ENCODE assay signal across 10 mouse cellular contexts in the genomic region with DNA sequence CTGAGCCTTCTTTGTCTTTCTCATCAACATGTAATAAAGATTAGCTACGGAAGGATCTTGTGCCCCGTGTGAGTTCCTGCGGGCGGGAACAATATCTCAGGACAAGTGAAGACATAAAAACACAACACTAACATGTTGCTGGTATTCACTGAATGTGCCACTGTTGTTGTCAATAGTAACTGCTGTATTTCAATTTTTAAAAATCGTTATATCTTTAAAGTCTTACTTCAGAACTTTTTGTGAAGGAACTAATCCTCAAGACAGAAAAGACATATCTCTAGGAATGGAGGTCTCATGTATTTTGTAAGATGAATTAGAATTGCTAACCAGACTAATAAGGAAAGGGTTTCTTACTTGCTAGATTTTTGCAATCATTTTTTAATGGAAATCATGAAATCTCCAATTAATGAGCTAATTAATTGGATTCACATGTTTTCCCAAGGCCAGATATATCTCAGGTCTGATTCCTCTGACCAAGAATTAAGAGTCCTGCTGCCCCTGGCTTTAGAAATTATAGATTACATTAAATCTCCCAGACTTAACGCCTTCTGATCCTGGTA. TPM values are rescaled to one million over a fixed set of nuclear protein-coding genes. Genes with fewer than 3 reads are reported as not detected.
A peak's percentile ranks its signal among the peaks of the same experiment; 100 is the strongest.
DNase-seq lines count a peak whose midpoint lies in the region; ATAC-seq and TF ChIP-seq lines count a peak whose summit lies in the region.
"Had no signal": no experiment of that assay in that cellular context is flagged by ENCODE, and none has a peak within 500 bp of the region (broad histone marks: within the 10 kb centered on the region; RNA-seq: fewer than 3 reads in every experiment).

No protein-coding gene starts in this region.

- peak overlapping the region; percentile 41 for H3K4me2 ChIP-seq in heart, postnatal 0 days (ENCODE audit: low read depth, low read length)
- H3K4me2 ChIP-seq in hindbrain, postnatal 0 days (ENCODE audit: low read depth, low read length) = peak overlapping the region; percentile 50
- H3K4me2 ChIP-seq in midbrain, embryonic 12.5 days (replicated peaks) = peak overlapping the region; percentile 46

- ATAC-seq in heart, postnatal 0 days (ENCODE audit: insufficient read depth, low read depth) = no peak
- peak; percentile 51 for ATAC-seq in hindbrain, postnatal 0 days
- peak; percentile 61; the same call in 1 of the 2 replicates for ATAC-seq in midbrain, embryonic 12.5 days (ENCODE audit: low FRiP score, low read depth)

- TF ChIP-seq CTCF in heart, postnatal 0 days (IDR thresholded peaks at IDR 0.05; ENCODE audit: low read depth) = no peak
- TF ChIP-seq CTCF in hindbrain, postnatal 0 days (IDR thresholded peaks at IDR 0.05; ENCODE audit: low read depth) = no peak

- no peak for TF ChIP-seq EP300 in heart, postnatal 0 days (IDR thresholded peaks at IDR 0.05; ENCODE audit: low read depth)

- intact Hi-C loops in heart, postnatal 14 days (cut with DNase I) = no loop called here

- H3K27ac ChIP-seq in heart, postnatal 0 days (ENCODE audit: low read depth) = no peak overlapping the region
- peak overlapping the region; percentile 35; the same call in 1 of the 2 replicates for H3K27ac ChIP-seq in embryonic facial prominence, embryonic 10.5 days (replicated peaks)
- no peak overlapping the region for H3K27ac ChIP-seq in hindbrain, postnatal 0 days
- no peak overlapping the region for H3K27ac ChIP-seq in midbrain, embryonic 12.5 days (replicated peaks)

- H3K27me3 ChIP-seq in heart, postnatal 0 days (ENCODE audit: control insufficient read depth, insufficient read depth, low read length) = no peaks in the 10 kb centered on the region
- no peaks in the 10 kb centered on the region for H3K27me3 ChIP-seq in embryonic facial prominence, embryonic 10.5 days (replicated peaks; ENCODE audit: low read depth, poor library complexity, severe bottlenecking)
- no peaks in the 10 kb centered on the region for H3K27me3 ChIP-seq in hindbrain, postnatal 0 days (ENCODE audit: insufficient read depth, low read length)
- H3K27me3 ChIP-seq in midbrain, embryonic 12.5 days = no peaks in the 10 kb centered on the region

- no peak for DNase-seq in heart, postnatal 0 days (ENCODE audit: low spot score)
- DNase-seq in heart, postnatal 14 days = no peak
- DNase-seq in embryonic facial prominence, embryonic 10.5 days (ENCODE audit: low spot score) = no peak
- no peak for DNase-seq in hindbrain, postnatal 0 days (ENCODE audit: low spot score)
- DNase-seq in spleen, postnatal 14 days (ENCODE audit: low spot score in 2 of 2) = no peak
- no peak for DNase-seq in urinary bladder, postnatal 36 days (ENCODE audit: low spot score in 2 of 2)
- no peak for DNase-seq in gastrocnemius, postnatal 4 days (ENCODE audit: low spot score in 2 of 2)

- WGBS in heart, postnatal 0 days = 32% methylated on average over 6 of the region's 6 CpGs
- 42% methylated on average over 6 of the region's 6 CpGs for WGBS in embryonic facial prominence, embryonic 10.5 days
- whole genome bisulfite sequencing in hindbrain, postnatal 0 days = 21% methylated on average over 6 of the region's 6 CpGs
- WGBS in midbrain, embryonic 12.5 days = 34% methylated on average over 6 of the region's 6 CpGs

- no peaks in the 10 kb centered on the region for H3K9me3 ChIP-seq in heart, postnatal 0 days (replicated peaks; ENCODE audit: control insufficient read depth, low read length)
- H3K9me3 ChIP-seq in embryonic facial prominence, embryonic 10.5 days = no peaks in the 10 kb centered on the region
- no peaks in the 10 kb centered on the region for H3K9me3 ChIP-seq in hindbrain, postnatal 0 days (ENCODE audit: low read length)
- H3K9me3 ChIP-seq in midbrain, embryonic 12.5 days = no peaks in the 10 kb centered on the region
- H3K9me3 ChIP-seq: G1E had no signal

- H3K9ac ChIP-seq in heart, postnatal 0 days (replicated peaks; ENCODE audit: low read depth, low read length) = no peak overlapping the region
- H3K9ac ChIP-seq in hindbrain, postnatal 0 days (replicated peaks; ENCODE audit: low read length) = no peak overlapping the region; the same call in 1 of the 2 replicates
- no peak overlapping the region for H3K9ac ChIP-seq in midbrain, embryonic 12.5 days (replicated peaks)

- H3K4me1 ChIP-seq in heart, postnatal 0 days (ENCODE audit: control insufficient read depth, insufficient read depth) = no peaks in the 10 kb centered on the region
- no peaks in the 10 kb centered on the region for H3K4me1 ChIP-seq in embryonic facial prominence, embryonic 10.5 days
- H3K4me1 ChIP-seq in hindbrain, postnatal 0 days (ENCODE audit: insufficient read depth, low read length) = no peaks in the 10 kb centered on the region
- H3K4me1 ChIP-seq in midbrain, embryonic 12.5 days = no peaks in the 10 kb centered on the region

- H3K36me3 ChIP-seq in heart, postnatal 0 days (replicated peaks; ENCODE audit: control insufficient read depth, insufficient read depth, low read length) = no peaks in the 10 kb centered on the region
- no peaks in the 10 kb centered on the region for H3K36me3 ChIP-seq in embryonic facial prominence, embryonic 10.5 days (replicated peaks)
- no peaks in the 10 kb centered on the region for H3K36me3 ChIP-seq in hindbrain, postnatal 0 days (ENCODE audit: insufficient read depth, low read length)
- H3K36me3 ChIP-seq in midbrain, embryonic 12.5 days = no peaks in the 10 kb centered on the region
- H3K36me3 ChIP-seq: G1E had no signal

- peak overlapping the region; percentile 25 for H3K4me3 ChIP-seq in heart, postnatal 0 days (ENCODE audit: low read depth, low read length)
- peak overlapping the region; percentile 44 for H3K4me3 ChIP-seq in embryonic facial prominence, embryonic 10.5 days
- H3K4me3 ChIP-seq in hindbrain, postnatal 0 days (ENCODE audit: low read length) = peak overlapping the region; percentile 33
- peak overlapping the region; percentile 33 for H3K4me3 ChIP-seq in midbrain, embryonic 12.5 days

RNA-seq across cellular contexts. Expression of a gene that starts 21.2 kb away (rescaled TPM):
- total RNA-seq in heart, postnatal 0 days (2014; rRNA removed; ENCODE audit: low replicate concordance) = not detected in 2 replicates
- not detected in 2 replicates for polyA plus RNA-seq in heart, postnatal 0 days (2015; fragmentation: Nextera tagmentation; extraction: Ambion mirVana)
- total RNA-seq in heart, postnatal 14 days (2021) = not detected
- not detected in 2 replicates for polyA plus RNA-seq in embryonic facial prominence, embryonic 10.5 days (2016; fragmentation: Nextera tagmentation; extraction: Ambion mirVana)
- total RNA-seq in hindbrain, postnatal 0 days (2014; rRNA removed) = not detected in 2 replicates
- 0.28 and 0.88 TPM in 2 replicates for polyA plus RNA-seq in hindbrain, postnatal 0 days (2015; fragmentation: Nextera tagmentation; extraction: Ambion mirVana)
- polyA plus RNA-seq in midbrain, embryonic 12.5 days (2016; fragmentation: Nextera tagmentation; extraction: Ambion mirVana) = not detected in 2 replicates
- not detected for total RNA-seq in gastrocnemius, postnatal 4 days (2021)
- total RNA-seq: G1E; layer of hippocampus, adult 18-20 months had no signal
- polyA plus RNA-seq: G1E had no signal

RNA-seq across cellular contexts. Expression of a gene that starts 24.5 kb away (rescaled TPM):
- total RNA-seq in heart, postnatal 0 days (2014; rRNA removed; ENCODE audit: low replicate concordance) = not detected in 2 replicates
- polyA plus RNA-seq in heart, postnatal 0 days (2015; fragmentation: Nextera tagmentation; extraction: Ambion mirVana) = 0.04 and 0.07 TPM in 2 replicates
- not detected for total RNA-seq in heart, postnatal 14 days (2021)
- polyA plus RNA-seq in embryonic facial prominence, embryonic 10.5 days (2016; fragmentation: Nextera tagmentation; extraction: Ambion mirVana) = 0.25 and 0.34 TPM in 2 replicates
- 0.37 TPM in 1 of 2 replicates, not detected in the other for total RNA-seq in hindbrain, postnatal 0 days (2014; rRNA removed)
- polyA plus RNA-seq in hindbrain, postnatal 0 days (2015; fragmentation: Nextera tagmentation; extraction: Ambion mirVana) = 0.55 and 0.64 TPM in 2 replicates
- polyA plus RNA-seq in midbrain, embryonic 12.5 days (2016; fragmentation: Nextera tagmentation; extraction: Ambion mirVana) = 0.10 TPM in 1 of 2 replicates, not detected in the other
- under 1 TPM in 1 of 2 experiments, not detected in 1; 0.10 TPM for total RNA-seq in gastrocnemius, postnatal 4 days (2021)
- polyA plus RNA-seq: G1E had no signal

RNA-seq across cellular contexts. Expression of a gene that starts 55.8 kb away (rescaled TPM):
- total RNA-seq in heart, postnatal 0 days (2014; rRNA removed; ENCODE audit: low replicate concordance) = not detected in 2 replicates
- not detected in 2 replicates for polyA plus RNA-seq in heart, postnatal 0 days (2015; fragmentation: Nextera tagmentation; extraction: Ambion mirVana)
- not detected for total RNA-seq in heart, postnatal 14 days (2021)
- not detected in 2 replicates for polyA plus RNA-seq in embryonic facial prominence, embryonic 10.5 days (2016; fragmentation: Nextera tagmentation; extraction: Ambion mirVana)
- total RNA-seq in hindbrain, postnatal 0 days (2014; rRNA removed) = not detected in 2 replicates
- not detected in 2 replicates for polyA plus RNA-seq in hindbrain, postnatal 0 days (2015; fragmentation: Nextera tagmentation; extraction: Ambion mirVana)
- not detected in 2 replicates for polyA plus RNA-seq in midbrain, embryonic 12.5 days (2016; fragmentation: Nextera tagmentation; extraction: Ambion mirVana)
- not detected for total RNA-seq in gastrocnemius, postnatal 4 days (2021)
- total RNA-seq: layer of hippocampus, adult 18-20 months had no signal
- polyA plus RNA-seq: G1E had no signal
